Mouse (Mus musculus): ENCODE measurements around the gene Pin1rt1. TPM values are rescaled to one million over a fixed set of nuclear protein-coding genes. Genes with fewer than 3 reads are reported as not detected.

The Pin1rt1 gene
- polyA plus RNA-seq (2015; fragmentation: Nextera tagmentation; extraction: Ambion mirVana) = 0.13 TPM in 1 of 2 replicates, not detected in the other

DNA sequence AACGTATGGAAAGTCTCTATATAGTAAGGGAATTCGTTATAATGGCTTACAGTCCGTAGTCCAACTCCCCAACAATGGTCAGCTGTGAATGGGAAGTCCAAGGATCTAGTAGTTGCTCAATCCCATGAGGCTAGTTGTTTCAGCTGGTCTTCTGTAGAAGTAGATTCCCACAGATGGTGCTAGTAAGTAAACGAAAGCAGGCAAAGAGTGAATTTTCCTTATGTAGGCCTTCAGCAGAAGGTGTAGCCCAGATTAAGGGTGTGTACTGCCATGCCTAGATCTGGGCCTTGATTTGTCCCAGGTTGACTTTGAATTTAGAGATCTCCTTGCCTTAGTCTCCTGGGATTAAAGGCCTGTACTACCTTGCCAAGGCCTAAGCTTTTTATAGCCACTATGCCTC is at the start of gene Pin1rt1:
Gene Pin1rt1, minus strand, starts transcription at position 101 of the 400 bp plus-strand sequence.
- WGBS = 91% methylated on average over 4 of the region's 4 CpGs
- H3K9ac ChIP-seq = no peak within 1 kb of the TSS

DNA sequence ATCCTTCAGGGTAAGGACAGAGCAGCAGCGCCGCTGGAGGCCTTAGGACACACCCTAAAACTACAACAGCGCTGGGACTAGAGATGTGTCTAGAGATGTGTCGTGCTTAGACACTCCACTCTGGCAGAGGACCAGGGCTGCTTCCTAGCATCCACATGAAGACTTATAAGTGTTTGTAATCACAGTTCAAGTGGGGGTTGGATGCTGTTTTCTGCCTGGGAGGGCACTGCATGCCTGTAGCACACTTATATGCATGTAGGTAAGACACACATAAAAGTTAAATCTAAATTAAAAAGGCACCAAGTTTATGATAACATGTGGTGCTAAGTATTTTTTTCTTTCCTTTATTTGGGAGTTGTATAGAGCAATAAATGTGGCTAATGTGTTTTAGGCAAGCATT is 47.8 kb upstream of the Pin1rt1 start:
- H3K4me3 ChIP-seq = no peak overlapping the region
- WGBS = 95% methylated on average over 4 of the region's 4 CpGs
- no peaks in the 10 kb centered on the region for H3K9me3 ChIP-seq
- ATAC-seq (ENCODE audit: low FRiP score, low read depth) = no peak
- no peak overlapping the region for H3K27ac ChIP-seq (replicated peaks)
- H3K36me3 ChIP-seq = peaks cover 50% of the 10 kb centered on the region
- no peak overlapping the region for H3K9ac ChIP-seq
- H3K27me3 ChIP-seq = no peaks in the 10 kb centered on the region
- H3K4me2 ChIP-seq = no peak overlapping the region
- H3K4me1 ChIP-seq (replicated peaks) = no peaks in the 10 kb centered on the region

More for the DNA sequence above, at the start of gene Pin1rt1:
- no peak for ATAC-seq (ENCODE audit: low FRiP score, low read depth)
- H3K4me3 ChIP-seq = no peak within 1 kb of the TSS
- no peaks in the 10 kb centered on the region for H3K27me3 ChIP-seq
- peaks cover 5% of the 10 kb centered on the region for H3K4me1 ChIP-seq (replicated peaks)
- no peaks in the 10 kb centered on the region for H3K36me3 ChIP-seq
- no peaks in the 10 kb centered on the region for H3K9me3 ChIP-seq
- no peak within 1 kb of the TSS for H3K4me2 ChIP-seq
- H3K27ac ChIP-seq (replicated peaks) = no peak within 1 kb of the TSS

DNA sequence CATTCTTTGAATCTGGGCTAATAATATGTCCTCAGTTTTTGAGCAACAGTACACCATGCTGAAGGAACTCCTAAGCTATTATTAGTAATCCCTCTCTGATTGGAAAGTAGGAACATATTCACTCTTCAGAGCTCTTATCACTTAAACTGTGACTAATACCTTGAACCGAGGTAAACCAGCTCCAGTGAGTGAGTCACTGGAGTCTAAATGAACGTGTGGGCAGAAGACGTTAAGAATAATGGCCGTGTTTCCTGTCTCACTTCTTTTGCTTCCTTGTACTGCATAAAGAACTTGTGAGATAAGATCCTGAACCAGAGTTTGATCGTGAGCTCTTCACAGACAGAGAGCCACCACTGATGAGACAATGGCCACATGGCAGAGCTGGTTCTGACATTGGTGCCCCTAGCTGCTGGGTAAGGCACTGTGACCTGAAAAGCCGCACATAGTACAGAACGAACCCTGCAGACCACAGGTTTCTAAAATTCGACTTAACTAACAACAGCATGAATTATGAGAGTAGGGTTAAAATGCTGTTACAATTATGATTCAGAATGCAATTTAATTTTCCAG is 47.0 kb upstream of the Pin1rt1 start:
- Histone ChIP-seq H3K9ac (no peak overlapping the region), H3K27ac (replicated peaks) (no peak overlapping the region), H3K36me3 (peaks cover 44% of the 10 kb centered on the region), H3K4me1 (replicated peaks) (no peaks in the 10 kb centered on the region), H3K9me3 (no peaks in the 10 kb centered on the region), H3K27me3 (no peaks in the 10 kb centered on the region), H3K4me2 (no peak overlapping the region), H3K4me3 (no peak overlapping the region)
- ATAC-seq (ENCODE audit: low FRiP score, low read depth) = no peak
- WGBS = 88% methylated on average over 8 of the region's 8 CpGs

DNA sequence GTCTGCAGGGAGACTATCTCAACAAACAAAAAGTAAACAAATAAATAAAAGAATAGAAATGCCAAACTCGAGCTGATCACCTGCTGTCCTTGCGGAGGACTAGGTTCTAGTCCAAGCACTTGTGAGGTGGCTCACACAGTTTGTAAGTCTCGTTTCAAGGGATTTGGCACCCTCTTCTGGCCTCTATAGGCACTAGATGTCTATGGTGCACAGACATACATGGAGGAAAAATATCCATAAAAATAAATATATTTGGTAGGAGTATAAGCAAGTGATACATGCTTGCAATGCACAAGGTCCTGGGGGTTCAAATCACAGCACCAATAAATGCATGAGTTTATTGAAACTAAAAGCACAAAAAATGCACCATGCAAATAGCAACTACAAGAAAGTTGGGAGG is 34.4 kb upstream of the Pin1rt1 start:
- no peaks in the 10 kb centered on the region for H3K4me1 ChIP-seq (replicated peaks)
- 59% methylated on average over 3 of the region's 3 CpGs for WGBS
- no peak overlapping the region for H3K4me3 ChIP-seq
- H3K9me3 ChIP-seq = no peaks in the 10 kb centered on the region
- H3K36me3 ChIP-seq = no peaks in the 10 kb centered on the region
- no peak overlapping the region for H3K4me2 ChIP-seq
- no peak overlapping the region for H3K9ac ChIP-seq
- H3K27me3 ChIP-seq = no peaks in the 10 kb centered on the region
- ATAC-seq (ENCODE audit: low FRiP score, low read depth) = no peak
- H3K27ac ChIP-seq (replicated peaks) = no peak overlapping the region

DNA sequence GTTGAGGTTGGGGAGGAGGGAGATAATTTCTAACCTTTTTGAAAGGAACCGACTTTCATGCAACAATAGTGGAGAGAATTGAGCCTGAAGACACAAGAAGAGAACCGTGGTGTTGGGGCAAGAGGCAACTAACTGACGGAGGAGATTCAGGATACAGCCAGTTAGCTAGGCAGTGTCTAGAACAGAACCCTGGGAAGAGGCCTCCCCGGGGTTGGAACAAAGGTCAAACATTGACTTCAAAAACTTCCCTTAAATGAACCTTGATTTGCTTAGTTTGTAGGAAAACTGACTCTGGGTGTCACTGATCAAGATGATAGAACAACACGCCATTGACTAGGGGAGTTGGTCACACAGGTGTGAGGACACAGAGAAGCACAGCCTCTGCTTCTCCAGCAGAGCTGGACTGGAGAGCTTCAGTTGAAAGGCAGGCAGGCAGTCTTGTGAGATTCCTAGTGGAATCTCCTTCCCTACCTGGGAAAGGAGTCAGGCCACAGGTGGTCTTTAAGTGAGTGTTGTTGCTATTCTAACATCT is 32.5 kb upstream of the Pin1rt1 start:
- ATAC-seq (ENCODE audit: low FRiP score, low read depth) = no peak
- H3K9me3 ChIP-seq = no peaks in the 10 kb centered on the region
- no peaks in the 10 kb centered on the region for H3K4me1 ChIP-seq (replicated peaks)
- H3K9ac ChIP-seq = no peak overlapping the region
- no peaks in the 10 kb centered on the region for H3K36me3 ChIP-seq
- no peak overlapping the region for H3K27ac ChIP-seq (replicated peaks)
- WGBS = 79% methylated on average over 5 of the region's 5 CpGs
- H3K27me3 ChIP-seq = 0 out of 2 replicates have a peak, but pooled peaks cover 2% of the 10 kb centered on the region
- H3K4me3 ChIP-seq = no peak overlapping the region
- H3K4me2 ChIP-seq = no peak overlapping the region

DNA sequence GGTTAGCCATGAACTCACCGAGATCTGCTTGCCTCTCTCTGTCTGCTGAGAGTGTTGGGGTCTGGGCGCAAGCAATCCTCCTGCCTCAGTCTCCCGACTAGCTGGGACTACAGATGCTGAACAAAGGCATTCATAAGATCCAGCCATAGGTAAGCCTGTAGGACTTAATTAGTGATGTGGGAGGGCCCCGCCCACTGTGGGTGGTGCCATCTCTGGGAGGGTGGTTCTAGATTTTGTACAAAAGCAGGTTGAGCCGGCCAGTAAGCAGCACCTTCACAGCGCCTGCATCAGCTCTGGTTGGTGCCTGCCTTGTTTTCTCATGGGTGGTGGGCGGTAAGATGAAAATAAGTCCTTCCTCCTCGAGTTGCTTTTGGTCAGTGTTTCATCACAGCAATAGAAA is 30.1 kb upstream of the Pin1rt1 start:
- Histone ChIP-seq H3K4me3 (no peak overlapping the region), H3K9me3 (no peaks in the 10 kb centered on the region), H3K27me3 (peaks cover 8% of the 10 kb centered on the region), H3K4me2 (no peak overlapping the region), H3K27ac (replicated peaks) (no peak overlapping the region), H3K4me1 (replicated peaks) (peaks cover 14% of the 10 kb centered on the region), H3K36me3 (no peaks in the 10 kb centered on the region), H3K9ac (no peak overlapping the region)
- ATAC-seq (ENCODE audit: low FRiP score, low read depth) = no peak
- 63% methylated on average over 8 of the region's 8 CpGs for WGBS

DNA sequence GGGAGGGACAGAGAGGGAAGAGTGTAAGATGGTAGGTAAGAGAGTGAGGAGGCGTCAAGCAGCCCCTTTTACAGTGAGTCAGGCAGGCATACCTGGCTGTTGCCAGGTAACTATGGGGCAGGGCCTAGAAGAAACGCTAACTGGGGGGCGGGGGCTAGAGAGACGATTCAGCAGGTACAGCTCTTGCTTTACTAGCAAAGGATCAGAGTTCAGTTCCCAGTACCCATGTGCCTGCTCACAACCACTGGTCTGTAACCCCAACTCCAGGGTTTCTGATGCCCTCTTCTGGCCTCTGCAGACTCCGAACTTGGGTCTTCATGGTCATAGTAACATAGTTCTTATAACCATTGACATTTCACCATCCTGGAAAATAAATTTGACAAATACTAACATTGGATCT is 27.8 kb upstream of the Pin1rt1 start:
- no peak overlapping the region for H3K4me3 ChIP-seq
- no peak for ATAC-seq (ENCODE audit: low FRiP score, low read depth)
- no peak overlapping the region for H3K9ac ChIP-seq
- H3K36me3 ChIP-seq = no peaks in the 10 kb centered on the region
- no peak overlapping the region for H3K27ac ChIP-seq (replicated peaks)
- no peaks in the 10 kb centered on the region for H3K9me3 ChIP-seq
- H3K27me3 ChIP-seq = peaks cover 13% of the 10 kb centered on the region
- H3K4me2 ChIP-seq = no peak overlapping the region
- H3K4me1 ChIP-seq (replicated peaks) = peaks cover 14% of the 10 kb centered on the region
- WGBS = 53% methylated on average over 5 of the region's 5 CpGs

DNA sequence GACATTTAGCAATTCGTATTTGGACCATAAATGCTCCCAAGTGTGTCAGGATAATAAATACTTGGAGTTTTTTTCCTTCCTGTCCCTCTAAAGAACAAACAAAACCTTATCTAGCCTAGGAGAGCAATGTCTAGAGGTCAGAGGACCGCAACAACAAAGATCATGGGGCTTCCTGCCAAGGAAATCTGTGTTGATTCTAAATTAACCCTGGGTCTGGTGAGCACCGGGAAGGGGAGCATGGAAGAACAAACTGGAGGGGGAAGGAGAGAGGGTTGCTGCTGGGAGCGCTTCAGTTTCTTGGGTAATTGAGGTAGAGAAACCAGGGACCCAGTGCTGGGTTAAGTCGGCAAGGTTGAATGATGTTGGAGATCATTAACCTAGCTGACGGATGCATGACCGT is 27.0 kb upstream of the Pin1rt1 start:
- H3K4me2 ChIP-seq = peak overlapping the region; percentile 99
- no peak overlapping the region; the same call in 1 of the 2 replicates for H3K9ac ChIP-seq
- H3K36me3 ChIP-seq = no peaks in the 10 kb centered on the region
- H3K27ac ChIP-seq (replicated peaks) = no peak overlapping the region
- 10% methylated on average over 7 of the region's 7 CpGs for WGBS
- ATAC-seq (ENCODE audit: low FRiP score, low read depth) = no peak
- H3K4me1 ChIP-seq (replicated peaks) = peaks cover 14% of the 10 kb centered on the region
- H3K27me3 ChIP-seq = peaks cover 13% of the 10 kb centered on the region
- H3K9me3 ChIP-seq = no peaks in the 10 kb centered on the region
- peak overlapping the region; percentile 61 for H3K4me3 ChIP-seq

DNA sequence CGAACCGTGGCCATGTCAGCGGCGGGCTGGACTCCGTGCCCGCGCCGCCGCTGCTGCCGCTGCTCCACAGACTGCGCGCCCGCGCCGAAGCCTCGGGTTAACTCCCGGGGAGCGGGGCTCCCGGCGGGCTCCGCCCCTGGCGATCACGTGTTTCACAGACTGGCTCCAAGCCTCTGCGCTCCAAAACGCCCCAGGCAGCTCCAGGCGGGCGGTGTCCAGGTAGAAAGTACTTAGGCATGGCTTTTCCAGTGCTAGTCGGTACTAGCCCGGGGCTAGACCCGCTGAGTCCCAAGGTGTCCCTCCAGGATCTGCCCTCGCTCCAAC is 26.5 kb upstream of the Pin1rt1 start, which contains the start of gene Depdc7:
Gene Depdc7, minus strand, starts transcription at position 138 of the 324 bp plus-strand sequence.
- WGBS = under 1% methylated on average over 27 of the region's 31 CpGs
- H3K27ac ChIP-seq (replicated peaks) = no peak within 1 kb of the TSS
- peak within 1 kb of the TSS; percentile 61 for H3K4me3 ChIP-seq
- ATAC-seq (ENCODE audit: low FRiP score, low read depth) = peak; percentile 86
- H3K36me3 ChIP-seq = no peaks in the 10 kb centered on the region
- peak within 1 kb of the TSS; percentile 61 for H3K9ac ChIP-seq
- H3K27me3 ChIP-seq = peaks cover 13% of the 10 kb centered on the region
- peak within 1 kb of the TSS; percentile 99 for H3K4me2 ChIP-seq
- no peaks in the 10 kb centered on the region for H3K9me3 ChIP-seq
- peaks cover 14% of the 10 kb centered on the region for H3K4me1 ChIP-seq (replicated peaks)

DNA sequence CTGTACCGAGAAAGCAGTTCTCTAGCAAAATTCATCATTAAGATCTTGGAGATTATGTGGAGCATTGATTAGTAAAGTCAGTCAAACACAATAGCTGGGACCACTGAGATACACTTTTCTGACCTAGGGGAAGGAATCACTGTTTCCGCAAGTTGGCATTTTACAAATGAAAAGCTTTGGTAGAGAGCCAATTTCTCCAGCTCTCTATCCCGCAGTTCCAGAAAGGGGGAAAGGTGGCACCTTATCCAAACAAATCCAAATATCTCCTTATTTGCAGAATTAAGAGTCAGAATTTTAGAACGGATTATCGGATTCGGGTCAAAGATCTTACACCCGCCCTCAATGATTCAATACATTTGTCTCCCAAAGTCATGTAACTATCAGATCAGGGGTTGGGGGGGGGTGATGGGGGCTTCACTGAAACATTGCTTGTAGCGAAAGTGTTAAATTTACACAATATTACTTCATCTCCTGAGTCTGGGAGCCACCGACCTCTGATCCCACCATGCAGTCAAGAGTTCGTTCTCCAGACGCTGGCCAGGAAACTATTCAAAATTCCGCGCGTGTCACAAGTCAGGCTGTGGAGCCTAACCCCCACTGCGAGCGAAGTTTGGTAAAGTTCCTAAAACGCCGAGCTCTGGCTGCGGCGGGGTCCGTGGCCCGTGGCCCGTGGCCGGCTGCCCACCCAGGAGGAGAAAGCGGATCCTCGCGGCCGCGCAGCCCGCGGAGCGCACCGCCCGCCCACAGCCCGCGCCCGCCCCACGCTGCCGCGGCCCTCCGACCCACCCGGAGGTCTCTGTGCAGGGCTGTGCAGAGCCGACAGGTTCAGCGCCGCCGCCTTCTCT is 25.9 kb upstream of the Pin1rt1 start:
- Histone ChIP-seq H3K36me3 (no peaks in the 10 kb centered on the region), H3K4me2 (peak overlapping the region; percentile 99), H3K9me3 (no peaks in the 10 kb centered on the region), H3K9ac (peak overlapping the region; percentile 61), H3K27me3 (peaks cover 13% of the 10 kb centered on the region), H3K27ac (replicated peaks) (no peak overlapping the region), H3K4me1 (replicated peaks) (peaks cover 14% of the 10 kb centered on the region), H3K4me3 (peak overlapping the region; percentile 61)
- ATAC-seq (ENCODE audit: low FRiP score, low read depth) = peak; percentile 56
- 4% methylated on average over 46 of the region's 46 CpGs for WGBS

DNA sequence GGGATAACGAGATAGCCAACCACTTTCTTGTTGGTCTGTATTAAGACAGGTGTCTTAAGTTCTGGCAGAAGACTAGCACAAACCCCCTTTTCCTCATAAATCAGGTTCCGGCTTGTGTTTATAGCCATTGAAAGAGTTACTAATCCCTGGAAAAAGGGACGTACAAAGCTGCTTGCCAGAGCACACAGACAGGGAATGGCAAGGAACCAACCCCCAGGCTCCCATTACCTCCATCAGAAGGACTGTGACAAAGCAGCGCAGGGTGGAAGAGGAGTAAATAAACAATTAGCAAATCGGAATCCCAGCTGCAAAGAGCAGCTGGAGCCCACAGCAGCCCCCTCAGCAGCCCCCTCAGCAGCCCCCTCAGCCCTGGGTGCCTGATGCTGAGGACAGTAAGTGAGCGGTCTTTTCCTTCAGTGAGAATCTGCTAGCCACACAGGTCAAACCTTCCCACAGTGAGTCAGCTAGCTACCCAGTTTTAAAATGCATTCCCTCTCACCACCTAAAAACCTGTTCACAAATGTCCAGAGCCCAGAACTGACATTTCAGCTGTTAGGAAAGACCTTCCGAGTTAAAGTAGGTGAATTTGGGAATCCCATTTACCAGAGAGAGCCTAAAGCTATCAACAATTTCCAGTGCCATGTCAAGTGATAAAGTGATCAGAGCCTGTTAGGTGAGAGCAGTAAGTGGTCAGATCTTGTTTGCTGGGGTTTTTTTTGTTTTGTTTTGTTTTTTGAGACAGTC is 25.0 kb upstream of the Pin1rt1 start:
- Histone ChIP-seq H3K27me3 (peaks cover 13% of the 10 kb centered on the region), H3K4me1 (replicated peaks) (peaks cover 14% of the 10 kb centered on the region), H3K36me3 (no peaks in the 10 kb centered on the region), H3K9me3 (no peaks in the 10 kb centered on the region), H3K27ac (replicated peaks) (no peak overlapping the region), H3K4me2 (peak overlapping the region; percentile 99; the same call in 1 of the 2 replicates), H3K9ac (no peak overlapping the region), H3K4me3 (no peak overlapping the region; the same call in 1 of the 2 replicates)
- ATAC-seq (ENCODE audit: low FRiP score, low read depth) = no peak
- 38% methylated on average over 7 of the region's 7 CpGs for WGBS

Measured in hindbrain, embryonic 15.5 days (tissue).